Mouse (Mus musculus) C2C12 (cell line): ENCODE measurements around the gene Plrg1.

Source experiments
- CEBPB ChIP-seq: IDR thresholded peaks from one replicate; pipeline ENCODE4 v1.6.1; 2011; ENCODE audit warnings: low read depth, mild to moderate bottlenecking, control low read depth, moderate library complexity
- CTCF ChIP-seq: IDR thresholded peaks from one replicate; pipeline ENCODE4 v1.5.1; 2011; ENCODE audit not compliant: control insufficient read depth, insufficient read depth, insufficient read length
- MAX ChIP-seq: IDR thresholded peaks from one replicate; pipeline ENCODE4 v1.6.1; 2011; ENCODE audit warnings: mild to moderate bottlenecking, control low read depth
- MYOD1 ChIP-seq: IDR thresholded peaks from one replicate; pipeline ENCODE4 v1.6.1; 2011; ENCODE audit warnings: low read depth; ENCODE audit not compliant: control insufficient read depth, insufficient read length
- MYOG ChIP-seq: IDR thresholded peaks from one replicate; pipeline ENCODE4 v1.6.1; 2011; ENCODE audit not compliant: control insufficient read depth, insufficient read length; ENCODE audit errors: extremely low read depth
- USF1 ChIP-seq: IDR thresholded peaks from one replicate; pipeline ENCODE4 v1.6.1; 2011; ENCODE audit warnings: low read depth, mild to moderate bottlenecking, control low read depth, moderate library complexity

DNA sequence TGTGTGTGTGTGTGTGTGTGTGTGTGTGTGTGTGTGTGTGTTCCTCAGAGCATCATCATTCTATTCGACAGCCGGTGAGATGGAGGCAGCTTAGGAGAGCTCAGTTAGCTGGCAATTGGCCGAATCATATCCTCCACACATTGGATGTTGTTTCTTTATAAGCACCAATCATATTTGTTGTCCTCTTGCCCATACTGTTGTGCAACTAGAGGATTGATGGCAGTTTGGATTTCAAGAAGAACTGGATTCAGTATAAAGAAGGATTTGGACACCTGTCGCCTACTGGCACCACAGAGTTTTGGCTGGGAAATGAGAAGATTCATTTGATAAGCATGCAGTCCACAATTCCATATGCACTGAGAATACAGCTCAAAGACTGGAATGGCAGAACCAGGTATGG, 44.2 kb upstream of the Plrg1 start:
- no peak for TF ChIP-seq CTCF
- no peak for TF ChIP-seq CEBPB
- TF ChIP-seq MAX = no peak
- TF ChIP-seq MYOG = no peak
- no peak for TF ChIP-seq MYOD1
- TF ChIP-seq USF1 = no peak
